Mouse (Mus musculus) thymus, adult 2 months (tissue): Measurements from ENCODE around the gene Abhd16b. TPM values are rescaled to one million over a fixed set of nuclear protein-coding genes. Genes with fewer than 3 reads are reported as not detected.

Experiments
- DNase-seq: peaks from one replicate; pipeline ENCODE4 v3.0.0; 2021
- H3K27ac ChIP-seq: fragments of 200-500 bp; 2 replicates; pipeline ENCODE4 v1.5.1; 2012; ENCODE audit warnings: low read length, control low read depth; ENCODE audit not compliant: control insufficient read depth, insufficient read depth
- H3K27me3 ChIP-seq: fragments of 200-500 bp; 2 replicates; pipeline ENCODE4 v1.6.1; 2012; ENCODE audit warnings: mild to moderate bottlenecking, low read length, moderate library complexity, mixed read lengths; ENCODE audit not compliant: control insufficient read depth, insufficient read depth
- H3K36me3 ChIP-seq: fragments of 200-500 bp; 2 replicates; pipeline ENCODE4 v1.6.1; 2012; ENCODE audit warnings: mild to moderate bottlenecking, low read length, moderate library complexity; ENCODE audit not compliant: control insufficient read depth, insufficient read depth
- H3K4me1 ChIP-seq: fragments of 200-500 bp; replicated peaks from 2 replicates; pipeline ENCODE4 v1.6.1; 2012; ENCODE audit warnings: low read length; ENCODE audit not compliant: control insufficient read depth, insufficient read depth
- H3K4me3 ChIP-seq: fragments of 200-500 bp; 2 replicates; pipeline ENCODE4 v1.5.1; 2012; ENCODE audit warnings: mild to moderate bottlenecking, low read length, control low read depth, moderate library complexity; ENCODE audit not compliant: control insufficient read depth, insufficient read depth
- CTCF ChIP-seq: fragments of 200-500 bp; IDR thresholded peaks from 2 replicates; pipeline ENCODE4 v1.5.1; 2012; ENCODE audit warnings: mild to moderate bottlenecking, control low read depth, low read length, moderate library complexity, borderline replicate concordance; ENCODE audit not compliant: control insufficient read depth, poor library complexity, insufficient read depth; ENCODE audit errors: extremely low read depth
- POLR2A ChIP-seq: fragments of 200-500 bp; IDR thresholded peaks from 2 replicates; pipeline ENCODE4 v1.6.1; 2012; ENCODE audit warnings: mild to moderate bottlenecking, low read length, control low read depth, moderate library complexity; ENCODE audit not compliant: control insufficient read depth, poor library complexity, insufficient read depth; ENCODE audit errors: extremely low read depth
- WGBS: fragments of 180-500 bp; shearing (Covaris S2); methylation state at CpG from one replicate; pipeline ENCODE4 v1.1.7; 2018; 5-methylcytosine and 5-hydroxymethylcytosine counted together
- polyA plus RNA-seq: library from polyadenylated mRNA; depleted of rRNA; stranded (reverse); fragments of >200 nt; gene quantifications from 2 replicates; pipeline ENCODE4 v1.2.3, GENCODE M21; 2012; rRNA removed

Abhd16b gene
- polyA plus RNA-seq, 1 experiment = 0.16 TPM

DNA sequence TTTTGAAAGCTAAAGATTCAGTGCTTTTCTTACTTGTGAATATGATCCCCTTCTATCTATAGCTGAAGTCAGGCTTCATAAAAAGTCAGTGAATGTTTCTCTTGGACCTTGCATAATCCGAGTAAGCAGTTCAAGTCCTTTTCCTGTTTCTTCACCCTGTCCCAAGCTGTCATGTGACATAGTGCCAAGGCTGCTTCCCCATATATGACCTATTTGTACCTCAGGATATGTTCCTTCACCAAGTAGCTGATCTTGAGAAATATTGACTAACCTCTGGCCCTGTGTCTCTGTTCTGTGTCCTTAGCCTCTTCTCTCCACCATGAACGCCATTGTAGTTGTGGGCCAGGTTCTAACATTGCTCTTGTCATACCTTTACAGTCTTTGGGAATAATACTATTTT is 43.4 kb downstream of the Abhd16b start:
- no peaks in the 10 kb centered on the region; the same call in 1 of the 2 replicates for H3K36me3 ChIP-seq
- peaks cover 6% of the 10 kb centered on the region; the same call in 1 of the 2 replicates for H3K4me1 ChIP-seq
- H3K27me3 ChIP-seq = no peaks in the 10 kb centered on the region
- no peak for DNase-seq
- 91% methylated on average over 2 of the region's 2 CpGs for WGBS
- TF ChIP-seq CTCF (no peak), POLR2A (no peak)
- H3K4me3 ChIP-seq = no peak overlapping the region
- H3K27ac ChIP-seq = no peak overlapping the region

DNA sequence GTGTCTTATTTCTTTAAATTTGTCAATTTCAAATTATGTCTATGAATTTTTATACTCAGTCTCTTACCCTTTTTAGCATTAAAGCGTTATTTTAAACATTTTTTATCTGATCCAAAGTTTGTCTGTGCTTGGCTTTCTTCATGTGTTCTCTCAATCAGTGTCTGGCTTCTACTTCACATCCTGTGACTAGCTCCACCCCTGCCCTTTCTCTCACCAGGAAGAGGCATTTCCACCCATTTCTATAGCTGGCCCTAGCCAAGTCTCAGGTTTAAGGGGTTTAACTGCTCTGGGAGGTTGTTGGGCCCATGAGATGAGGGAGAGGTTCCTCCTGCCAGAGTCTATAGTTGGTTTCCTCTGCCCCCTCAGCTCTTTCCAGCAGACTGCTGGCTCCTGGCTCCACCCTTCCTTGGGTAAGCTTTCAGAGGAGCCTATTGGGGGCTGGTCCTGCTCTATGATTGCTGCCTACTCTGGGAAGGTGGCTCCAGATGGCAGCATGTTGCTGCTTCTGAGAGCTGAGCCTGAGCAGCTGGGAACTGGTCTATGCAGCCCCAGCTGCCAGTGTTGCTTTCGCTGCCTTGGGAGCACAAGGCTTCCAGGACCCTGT is 44.5 kb downstream of the Abhd16b start:
- DNase-seq = no peak
- WGBS = 69% methylated on average over 2 of the region's 2 CpGs
- H3K36me3 ChIP-seq = no peaks in the 10 kb centered on the region; the same call in 1 of the 2 replicates

DNA sequence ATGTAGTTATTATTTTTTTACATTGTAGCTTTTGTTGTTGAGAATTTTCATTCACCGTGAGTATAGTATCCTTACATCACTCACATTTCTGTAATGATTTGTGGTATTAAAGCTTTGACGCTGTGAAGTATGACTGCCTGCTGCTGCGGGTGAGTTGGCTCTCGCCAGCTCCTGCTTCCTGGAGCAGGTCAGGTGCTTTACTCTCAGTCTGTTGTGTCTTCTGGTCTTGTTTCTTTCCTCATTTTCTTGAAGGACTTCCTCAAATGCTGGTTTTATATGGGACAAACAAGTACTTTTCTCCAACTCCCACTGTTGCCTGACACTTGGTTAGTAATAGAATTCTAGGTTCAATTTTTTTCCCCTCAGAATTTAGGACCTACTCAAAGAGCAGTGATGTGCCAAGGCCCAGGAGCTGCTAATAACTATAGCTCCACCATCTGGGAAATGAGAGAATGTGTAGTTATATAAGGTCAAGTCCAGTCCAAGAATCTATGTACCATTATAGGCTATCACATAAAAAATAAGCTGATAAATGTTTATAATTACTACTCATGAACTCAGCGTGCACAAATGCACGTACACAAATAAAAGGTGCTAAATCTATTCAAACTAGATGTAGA is 48.9 kb downstream of the Abhd16b start:
- no peak for TF ChIP-seq POLR2A
- TF ChIP-seq CTCF = no peak
- H3K4me1 ChIP-seq = peaks cover 6% of the 10 kb centered on the region; the same call in 1 of the 2 replicates
- H3K4me3 ChIP-seq = no peak overlapping the region
- H3K36me3 ChIP-seq = peaks cover 12% of the 10 kb centered on the region
- WGBS = 69% methylated on average over 6 of the region's 6 CpGs
- no peaks in the 10 kb centered on the region for H3K27me3 ChIP-seq
- DNase-seq = no peak
- no peak overlapping the region for H3K27ac ChIP-seq

More for the DNA sequence above, 44.5 kb downstream of the Abhd16b start:
- Histone ChIP-seq H3K27ac (no peak overlapping the region), H3K4me1 (peaks cover 6% of the 10 kb centered on the region; the same call in 1 of the 2 replicates), H3K4me3 (no peak overlapping the region), H3K27me3 (no peaks in the 10 kb centered on the region)
- TF ChIP-seq CTCF (no peak), POLR2A (no peak)

Other genes with a start within 250 kb of the Abhd16b start
- gene Gmeb2, start 205.2 kb upstream of the Abhd16b start, polyA plus RNA-seq = 60.8 and 62.4 TPM in 2 replicates
- gene Stmn3, start 178.7 kb upstream of the Abhd16b start, polyA plus RNA-seq = 0.15 TPM in 1 of 2 replicates, not detected in the other
- 110 and 119 TPM in 2 replicates for gene Rtel1, start 173.5 kb upstream of the Abhd16b start, polyA plus RNA-seq
- gene Zgpat, start 128.3 kb upstream of the Abhd16b start, polyA plus RNA-seq = 87.6 and 91.9 TPM in 2 replicates
- 60.9 and 69.6 TPM in 2 replicates for gene Arfrp1, start 127.8 kb upstream of the Abhd16b start, polyA plus RNA-seq
- 263 and 268 TPM in 2 replicates for gene Lime1, start 113.1 kb upstream of the Abhd16b start, polyA plus RNA-seq
- gene Zbtb46, start 33.8 kb upstream of the Abhd16b start, polyA plus RNA-seq = 4.8 and 5.3 TPM in 2 replicates
- gene Tpd52l2, start 3.9 kb downstream of the Abhd16b start, polyA plus RNA-seq = 54.2 and 54.7 TPM in 2 replicates
- 140 and 146 TPM in 2 replicates for gene Dnajc5, start 27.3 kb downstream of the Abhd16b start, polyA plus RNA-seq
- gene Uckl1, start 91.7 kb downstream of the Abhd16b start, polyA plus RNA-seq = 266 and 327 TPM in 2 replicates
- 22.2 and 22.5 TPM in 2 replicates for gene Prpf6, start 98.7 kb downstream of the Abhd16b start, polyA plus RNA-seq
- 87.6 and 89.1 TPM in 2 replicates for gene Zfp512b, start 99.6 kb downstream of the Abhd16b start, polyA plus RNA-seq
- gene Samd10, start 106.0 kb downstream of the Abhd16b start, polyA plus RNA-seq = 26.5 and 29.0 TPM in 2 replicates
- 0.57 and 1.0 TPM in 2 replicates for gene Gm29797, start 163.8 kb downstream of the Abhd16b start, polyA plus RNA-seq
- 21.7 and 21.8 TPM in 2 replicates for gene Sox18, start 178.4 kb downstream of the Abhd16b start, polyA plus RNA-seq
- 9.0 and 13.8 TPM in 2 replicates for gene Tcea2, start 187.1 kb downstream of the Abhd16b start, polyA plus RNA-seq
- gene Rgs19, start 200.8 kb downstream of the Abhd16b start, polyA plus RNA-seq = 255 and 260 TPM in 2 replicates
- gene Lkaaear1, start 205.2 kb downstream of the Abhd16b start, polyA plus RNA-seq = not detected in 2 replicates
- gene Oprl1, start 221.8 kb downstream of the Abhd16b start, polyA plus RNA-seq = 0.24 and 0.38 TPM in 2 replicates